Mouse (Mus musculus) CH12.LX (cell line): ENCODE data around the gene Opa1. TPM values are rescaled to one million over a fixed set of nuclear protein-coding genes. Genes with fewer than 3 reads are reported as not detected.
A peak's percentile ranks its signal among the peaks of the same experiment; 100 is the strongest.

Source experiments
- DNase-seq: peaks from one replicate; pipeline ENCODE4 v3.0.0-alpha.2; 2013; ENCODE audit errors: extremely low read depth
- H3K27ac ChIP-seq: 2 replicates; pipeline ENCODE4 v1.5.1; 2012; ENCODE audit warnings: low read depth, mild to moderate bottlenecking, control low read depth, moderate library complexity; ENCODE audit not compliant: insufficient read depth
- H3K27me3 ChIP-seq: replicated peaks from 2 replicates; pipeline ENCODE3; 2012; ENCODE audit warnings: inconsistent platforms
- H3K36me3 ChIP-seq, 2 experiments: replicated peaks in 1 of 2; 2 replicates each; pipeline versions ENCODE3 to v1.6.1; 2012; ENCODE audit warnings: inconsistent platforms in 1 of 2, low read length in 1 of 2, mild to moderate bottlenecking in 1 of 2, mixed read lengths in 1 of 2, moderate library complexity in 1 of 2; ENCODE audit not compliant: control insufficient read depth in 1 of 2, insufficient read depth in 1 of 2
- H3K4me1 ChIP-seq, 2 experiments: 2 replicates each; pipeline ENCODE4 v1.6.1; 2012; ENCODE audit warnings: inconsistent platforms in 1 of 2, moderate library complexity in 1 of 2; ENCODE audit not compliant: insufficient read depth in 2 of 2, control insufficient read depth in 1 of 2
- H3K4me2 ChIP-seq: 2 replicates; pipeline ENCODE4 v1.6.1; 2012; ENCODE audit warnings: low read depth, mild to moderate bottlenecking, control low read depth; ENCODE audit not compliant: poor library complexity, insufficient read depth, severe bottlenecking
- H3K4me3 ChIP-seq, 3 experiments: fragments of 150-350 bp in 1 of 3; sonication (generic) in 1 of 3; replicated peaks in 1 of 3; 2 replicates each; pipeline versions ENCODE3 to v1.5.1; 2011 to 2012; ENCODE audit warnings: low read depth in 2 of 3, low read length in 2 of 3, mild to moderate bottlenecking in 2 of 3, moderate library complexity in 2 of 3, control low read depth in 1 of 3, improper control_type of control experiment in 1 of 3, inconsistent platforms in 1 of 3, mixed read lengths in 1 of 3; ENCODE audit not compliant: poor library complexity in 1 of 3
- H3K79me2 ChIP-seq: replicated peaks from 2 replicates; pipeline ENCODE4 v1.6.1; 2012; ENCODE audit warnings: mild to moderate bottlenecking, moderate library complexity; ENCODE audit not compliant: control insufficient read depth, poor library complexity, insufficient read depth, severe bottlenecking; ENCODE audit errors: extremely low read depth
- H3K9ac ChIP-seq: 2 replicates; pipeline ENCODE4 v1.6.1; 2012; ENCODE audit warnings: low read depth, mild to moderate bottlenecking, control low read depth, moderate library complexity; ENCODE audit not compliant: insufficient read depth
- H3K9me3 ChIP-seq: replicated peaks from 2 replicates; pipeline ENCODE3; 2012; ENCODE audit warnings: low read length, inconsistent platforms, mixed read lengths
- BHLHE40 ChIP-seq: IDR thresholded peaks from 2 replicates; pipeline ENCODE4 v1.6.1; 2011; ENCODE audit warnings: mild to moderate bottlenecking, low read depth, low read length, improper control_type of control experiment
- CHD1 ChIP-seq: IDR thresholded peaks from 2 replicates; pipeline ENCODE4 v1.6.1; 2012; ENCODE audit warnings: low read depth, low read length, improper control_type of control experiment, inconsistent platforms
- CHD2 ChIP-seq: IDR thresholded peaks from 2 replicates; pipeline ENCODE4 v1.6.1; 2011; ENCODE audit warnings: low read length, improper control_type of control experiment
- E2F4 ChIP-seq: IDR thresholded peaks from 2 replicates; pipeline ENCODE4 v1.6.1; 2011; ENCODE audit warnings: low read depth, low read length, improper control_type of control experiment; ENCODE audit not compliant: insufficient replicate concordance
- ELF1 ChIP-seq: IDR thresholded peaks from 2 replicates; pipeline ENCODE4 v1.6.1; 2014; ENCODE audit warnings: low read depth, mild to moderate bottlenecking, inconsistent platforms, low read length, improper control_type of control experiment
- EP300 ChIP-seq: IDR thresholded peaks from 2 replicates; pipeline ENCODE4 v1.6.1; 2011; ENCODE audit warnings: low read length, improper control_type of control experiment
- IRF4 ChIP-seq: IDR thresholded peaks from 2 replicates; pipeline ENCODE4 v1.6.1; 2014; ENCODE audit warnings: low read depth, mild to moderate bottlenecking, inconsistent platforms, low read length, improper control_type of control experiment
- JUND ChIP-seq: conservative IDR thresholded peaks from 2 replicates; pipeline ENCODE4 v1.6.1; 2011; ENCODE audit warnings: low read depth, low read length, improper control_type of control experiment
- MAX ChIP-seq: IDR thresholded peaks from 2 replicates; pipeline ENCODE4 v1.6.1; 2011; ENCODE audit warnings: low read length, improper control_type of control experiment
- MAZ ChIP-seq: IDR thresholded peaks from 2 replicates; pipeline ENCODE4 v1.6.1; 2012; ENCODE audit warnings: low read depth, mild to moderate bottlenecking, inconsistent platforms, low read length, improper control_type of control experiment, moderate library complexity
- MEF2A ChIP-seq: IDR thresholded peaks from 2 replicates; pipeline ENCODE4 v1.6.1; 2014; ENCODE audit warnings: low read depth, mild to moderate bottlenecking, inconsistent platforms, low read length, improper control_type of control experiment, borderline replicate concordance
- NRF1 ChIP-seq: IDR thresholded peaks from 2 replicates; pipeline ENCODE4 v1.6.1; 2014; ENCODE audit warnings: low read depth, mild to moderate bottlenecking, inconsistent platforms, low read length, improper control_type of control experiment, moderate library complexity
- PAX5 ChIP-seq: IDR thresholded peaks from 2 replicates; pipeline ENCODE4 v1.6.1; 2012; ENCODE audit warnings: low read length, inconsistent platforms, mixed read lengths
- POLR2A ChIP-seq: IDR thresholded peaks from 2 replicates; pipeline ENCODE4 v1.6.1; 2011; ENCODE audit warnings: low read depth, mild to moderate bottlenecking, improper control_type of control experiment, low read length
- RAD21 ChIP-seq: IDR thresholded peaks from 2 replicates; pipeline ENCODE4 v1.6.1; 2011; ENCODE audit warnings: low read depth, mild to moderate bottlenecking, low read length, improper control_type of control experiment, moderate library complexity
- SIN3A ChIP-seq: IDR thresholded peaks from 2 replicates; pipeline ENCODE4 v1.6.1; 2012; ENCODE audit warnings: low read length, improper control_type of control experiment, inconsistent platforms
- TBP ChIP-seq: conservative IDR thresholded peaks from 2 replicates; pipeline ENCODE4 v1.6.1; 2011; ENCODE audit warnings: low read depth, low read length, improper control_type of control experiment
- TCF12 ChIP-seq: IDR thresholded peaks from 2 replicates; pipeline ENCODE4 v1.6.1; 2014; ENCODE audit warnings: low read depth, mild to moderate bottlenecking, inconsistent platforms, low read length, improper control_type of control experiment
- UBTF ChIP-seq: IDR thresholded peaks from 2 replicates; pipeline ENCODE4 v1.6.1; 2012; ENCODE audit warnings: low read depth, mild to moderate bottlenecking, inconsistent platforms, low read length, improper control_type of control experiment, moderate library complexity
- USF2 ChIP-seq: conservative IDR thresholded peaks from 2 replicates; pipeline ENCODE4 v1.6.1; 2011; ENCODE audit warnings: low read depth, low read length, improper control_type of control experiment
- ZC3H11A ChIP-seq: IDR thresholded peaks from 2 replicates; pipeline ENCODE4 v1.6.1; 2012; ENCODE audit warnings: low read depth, mild to moderate bottlenecking, inconsistent platforms, low read length, improper control_type of control experiment
- ZMIZ1 ChIP-seq: IDR thresholded peaks from 2 replicates; pipeline ENCODE4 v1.6.1; 2012; ENCODE audit warnings: low read depth, mild to moderate bottlenecking, inconsistent platforms, low read length, improper control_type of control experiment
- ZNF384 ChIP-seq: IDR thresholded peaks from 2 replicates; pipeline ENCODE4 v1.6.1; 2012; ENCODE audit warnings: low read depth, low read length, improper control_type of control experiment, inconsistent platforms
- dilution Hi-C: fragments of 300-500 bp; cut with MboI; formaldehyde crosslinking; loops from 2 replicates; pipeline ENCODE4 v1.14.3; 2020; ENCODE audit warnings: low sequenced_read_pairs; ENCODE audit not compliant: extremely low pct_unique_long_range_greater_than_20kb, extremely low pct_ligation_motif_present
- in situ Hi-C: fragments of 300-500 bp; cut with MboI; formaldehyde crosslinking; loops from 3 replicates; pipeline ENCODE4 v1.14.3; 2019; ENCODE audit warnings: low sequenced_read_pairs, low pct_ligation_motif_present, low pct_unique_long_range_greater_than_20kb, mixed read lengths
- polyA plus RNA-seq: library from polyadenylated mRNA; unstranded; fragments of >175 nt; gene quantifications from 2 replicates; pipeline ENCODE4 v1.2.1, GENCODE M21; 2012; ENCODE audit warnings: low read depth; ENCODE audit not compliant: insufficient read length
- total RNA-seq, 2 experiments: library from RNA; depleted of rRNA; stranded (reverse); fragments of 300-350 nt in 1 of 2; fragments of >200 nt in 1 of 2; gene quantifications; 2 replicates each; pipeline ENCODE4 v1.2.3; 2012 to 2014

The Opa1 gene
- total and polyA plus RNA-seq, 3 experiments, result 42.0 to 57.3 (median 49.9) TPM

DNA sequence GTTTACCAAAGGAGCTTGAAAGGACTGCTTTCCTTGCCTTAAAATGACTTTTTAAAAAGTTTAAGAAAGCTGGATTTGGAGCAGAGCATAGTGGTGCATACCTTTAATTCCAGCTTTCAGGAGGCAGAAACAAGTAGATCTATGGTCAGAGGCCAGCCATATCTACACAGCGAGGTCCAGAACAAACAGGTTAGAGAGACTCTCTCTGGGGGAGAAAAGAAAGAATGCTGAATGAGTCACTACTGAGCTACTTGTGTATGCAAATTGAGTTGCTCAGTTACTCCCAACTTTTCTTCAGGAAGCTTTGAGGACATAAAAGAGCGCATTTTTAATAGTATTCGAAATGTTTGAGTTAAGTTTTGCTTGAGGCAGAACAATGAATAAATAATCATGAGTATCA lies 65.7 kb downstream of the Opa1 start:
- Histone ChIP-seq H3K27ac (no peak overlapping the region), H3K27me3 (no peaks in the 10 kb centered on the region), H3K4me3 (no peak overlapping the region), H3K36me3 (peaks cover 29 to 74% of the 10 kb centered on the region in 2 experiments), H3K9ac (no peak overlapping the region), H3K9me3 (no peaks in the 10 kb centered on the region), H3K4me1 (no peaks in the 10 kb centered on the region), H3K79me2 (no peaks in the 10 kb centered on the region), H3K4me2 (no peak overlapping the region)
- in situ Hi-C loops (no loop called here), dilution Hi-C loops (no loop called here)
- DNase-seq, result no peak
- no peak for TF ChIP-seq MAZ
- TF ChIP-seq RAD21, result no peak
- no peak for TF ChIP-seq UBTF
- no peak for TF ChIP-seq MEF2A
- no peak for TF ChIP-seq ZNF384
- no peak for TF ChIP-seq MAX
- no peak for TF ChIP-seq CHD1

DNA sequence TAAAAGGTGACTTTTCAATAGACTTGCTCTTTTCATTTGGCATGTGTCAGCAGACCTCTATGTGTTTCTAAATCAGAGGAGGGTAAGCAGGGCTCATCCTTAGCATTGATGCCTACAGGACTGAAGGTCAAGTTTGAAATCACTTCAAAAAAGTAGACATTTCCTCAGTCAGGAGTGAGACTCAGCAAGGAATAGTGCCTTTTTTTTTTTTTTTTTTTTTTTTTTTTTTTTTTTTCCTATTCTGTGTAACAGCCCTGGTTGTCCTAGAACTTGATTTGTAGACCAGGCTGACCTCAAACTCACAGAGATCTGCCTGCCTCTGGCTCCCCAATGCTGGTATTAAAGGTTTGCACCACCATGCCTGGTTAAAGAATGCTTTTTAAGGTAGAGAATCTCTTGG lies 67.1 kb downstream of the Opa1 start:
- H3K79me2 ChIP-seq, result no peaks in the 10 kb centered on the region
- dilution Hi-C loops (no loop called here), in situ Hi-C loops (no loop called here)
- no peaks in the 10 kb centered on the region for H3K27me3 ChIP-seq
- DNase-seq, result no peak
- H3K9me3 ChIP-seq, result no peaks in the 10 kb centered on the region
- no peak overlapping the region for H3K27ac ChIP-seq
- H3K36me3 ChIP-seq, result peaks cover 34 to 71% of the 10 kb centered on the region in 2 experiments
- TF ChIP-seq BHLHE40, result no peak
- peak; percentile 63 for TF ChIP-seq ZNF384
- H3K4me3 ChIP-seq, result no peak overlapping the region
- no peaks in the 10 kb centered on the region for H3K4me1 ChIP-seq
- no peak overlapping the region for H3K4me2 ChIP-seq
- no peak overlapping the region for H3K9ac ChIP-seq

DNA sequence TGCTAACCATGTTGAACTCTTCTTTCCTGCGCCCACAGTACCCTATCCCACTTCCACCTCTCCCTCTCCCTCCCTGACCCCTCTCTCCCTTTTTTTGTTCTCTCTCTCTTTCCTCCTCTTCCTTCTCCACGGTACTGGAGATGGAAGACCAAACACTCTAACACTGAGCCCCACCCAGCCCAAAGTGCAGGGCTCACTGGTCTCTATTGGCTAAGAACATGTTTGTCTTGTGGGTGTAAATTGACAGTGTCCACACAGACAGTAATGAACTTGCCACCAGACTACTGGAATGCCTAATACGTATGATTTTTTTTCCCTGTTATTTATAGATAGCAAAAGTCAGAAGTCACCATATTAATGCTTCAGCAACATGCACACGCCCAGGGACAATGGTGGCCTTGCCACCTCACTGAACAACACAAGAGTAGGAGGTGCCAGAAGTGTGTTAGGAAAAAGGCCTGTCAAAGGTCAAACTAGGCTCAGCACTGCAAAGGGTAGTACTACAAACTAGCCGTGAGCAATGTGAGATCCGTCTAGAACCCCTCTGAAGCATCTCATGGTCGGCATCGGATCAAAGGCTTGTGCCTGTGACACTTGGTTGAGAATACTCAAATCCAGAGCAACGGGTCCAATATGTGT lies 77.2 kb downstream of the Opa1 start:
- peaks cover 0 to 14% of the 10 kb centered on the region in 2 experiments; a peak in 2 of 4 replicates for H3K4me1 ChIP-seq
- no peak for DNase-seq
- dilution Hi-C loops, result no loop called here
- peaks cover 8 to 19% of the 10 kb centered on the region in 2 experiments for H3K36me3 ChIP-seq
- no peak overlapping the region for H3K4me3 ChIP-seq
- H3K27ac ChIP-seq, result no peak overlapping the region
- TF ChIP-seq CHD1 (no peak), POLR2A (no peak), EP300 (no peak), E2F4 (no peak), USF2 (no peak), CHD2 (no peak), PAX5 (no peak), NRF1 (no peak), SIN3A (no peak), ELF1 (no peak), BHLHE40 (no peak), ZC3H11A (no peak), JUND (no peak), ZMIZ1 (no peak), IRF4 (no peak), TCF12 (no peak), TBP (no peak)
- H3K27me3 ChIP-seq, result no peaks in the 10 kb centered on the region
- no peak overlapping the region for H3K4me2 ChIP-seq
- H3K9ac ChIP-seq, result no peak overlapping the region
- no peaks in the 10 kb centered on the region for H3K9me3 ChIP-seq
- in situ Hi-C loops, result no loop called here
- no peaks in the 10 kb centered on the region for H3K79me2 ChIP-seq
